ENCODE assay signal across 13 mouse cellular contexts in genomic region chr2:77343736-77344440, GRCm38 (mm10).
DNase-seq lines count a peak whose midpoint lies in the region; ATAC-seq and TF ChIP-seq lines count a peak whose summit lies in the region.
"Had no signal": no experiment of that assay in that cellular context is flagged by ENCODE, and none has a peak within 500 bp of the region (broad histone marks: within the 10 kb centered on the region; RNA-seq: fewer than 3 reads in every experiment).

No protein-coding gene starts in this region.

- intact Hi-C loops in gastrocnemius, postnatal 36 days (cut with DNase I) = loop anchor here (5.0 to 10.0 kb wide), 2 partner anchors 37 to 279 kb away; no protein-coding TSS in a partner anchor

- H3K9me3 ChIP-seq in forebrain, embryonic 11.5 days (ENCODE audit: control insufficient read depth, low read length) = no peaks in the 10 kb centered on the region
- no peaks in the 10 kb centered on the region for H3K9me3 ChIP-seq in forebrain, embryonic 15.5 days
- H3K9me3 ChIP-seq in limb, embryonic 11.5 days (ENCODE audit: control insufficient read depth, low read length) = no peaks in the 10 kb centered on the region
- H3K9me3 ChIP-seq in limb, embryonic 10.5 days (replicated peaks) = no peaks in the 10 kb centered on the region
- H3K9me3 ChIP-seq in liver, postnatal 0 days (ENCODE audit: low read length) = peaks cover 3% of the 10 kb centered on the region; the same call in 1 of the 2 replicates
- H3K9me3 ChIP-seq: hindbrain, embryonic 15.5 days; midbrain, embryonic 12.5 days; stomach, embryonic 15.5 days had no signal

- 91% methylated on average over 16 of the region's 16 CpGs for WGBS in forebrain, embryonic 11.5 days
- WGBS in forebrain, embryonic 15.5 days = 90% methylated on average over 16 of the region's 16 CpGs
- 90% methylated on average over 16 of the region's 16 CpGs for WGBS in limb, embryonic 11.5 days
- 91% methylated on average over 16 of the region's 16 CpGs for WGBS in limb, embryonic 10.5 days
- 80% methylated on average over 16 of the region's 16 CpGs for WGBS in liver, postnatal 0 days (ENCODE audit: insufficient replicate concordance)

- TF ChIP-seq CTCF in liver, postnatal 0 days (IDR thresholded peaks at IDR 0.05; ENCODE audit: low read depth) = peak; percentile 47

- no peak overlapping the region for H3K9ac ChIP-seq in forebrain, embryonic 11.5 days (ENCODE audit: low read length)
- no peak overlapping the region for H3K9ac ChIP-seq in forebrain, embryonic 15.5 days (replicated peaks)
- H3K9ac ChIP-seq in limb, embryonic 11.5 days (ENCODE audit: low read length) = no peak overlapping the region
- no peak overlapping the region for H3K9ac ChIP-seq in liver, postnatal 0 days (replicated peaks)
- H3K9ac ChIP-seq: hindbrain, embryonic 15.5 days; midbrain, embryonic 12.5 days; stomach, embryonic 15.5 days had no signal

- H3K4me2 ChIP-seq in forebrain, embryonic 11.5 days (ENCODE audit: low read depth, low read length, severe bottlenecking) = no peak overlapping the region
- no peak overlapping the region for H3K4me2 ChIP-seq in forebrain, embryonic 15.5 days (replicated peaks)
- H3K4me2 ChIP-seq in limb, embryonic 11.5 days (ENCODE audit: low read depth, severe bottlenecking) = no peak overlapping the region
- no peak overlapping the region for H3K4me2 ChIP-seq in liver, postnatal 0 days (ENCODE audit: low read depth, low read length)
- H3K4me2 ChIP-seq: hindbrain, embryonic 15.5 days; midbrain, embryonic 12.5 days; stomach, embryonic 15.5 days had no signal

- ATAC-seq in forebrain, embryonic 11.5 days (replicated peaks; ENCODE audit: low FRiP score) = 0 out of 2 replicates have a peak, but pooled peaks have one; percentile 34
- ATAC-seq in forebrain, embryonic 15.5 days (replicated peaks) = no peak
- no peak for ATAC-seq in limb, embryonic 11.5 days (ENCODE audit: insufficient number of reproducible peaks, low FRiP score, low TSS enrichment, low read depth)
- no peak for ATAC-seq in liver, postnatal 0 days
- no peak for ATAC-seq in megakaryocyte-erythroid progenitor cell, adult 5-6 weeks (replicated peaks; ENCODE audit: low FRiP score, low TSS enrichment, poor library complexity, severe bottlenecking)

- H3K27me3 ChIP-seq in forebrain, embryonic 11.5 days (ENCODE audit: control insufficient read depth, insufficient read depth, low read length) = no peaks in the 10 kb centered on the region
- H3K27me3 ChIP-seq in forebrain, embryonic 15.5 days = no peaks in the 10 kb centered on the region
- no peaks in the 10 kb centered on the region for H3K27me3 ChIP-seq in limb, embryonic 11.5 days (ENCODE audit: control insufficient read depth, insufficient read depth, low read length)
- no peaks in the 10 kb centered on the region for H3K27me3 ChIP-seq in limb, embryonic 10.5 days (ENCODE audit: low read depth, poor library complexity, severe bottlenecking)
- H3K27me3 ChIP-seq in liver, postnatal 0 days (ENCODE audit: insufficient read depth, low read length) = no peaks in the 10 kb centered on the region
- H3K27me3 ChIP-seq: CH12.LX; hindbrain, embryonic 15.5 days; midbrain, embryonic 12.5 days; stomach, embryonic 15.5 days had no signal

- H3K36me3 ChIP-seq in forebrain, embryonic 11.5 days (ENCODE audit: control insufficient read depth, insufficient read depth, low read length) = no peaks in the 10 kb centered on the region
- H3K36me3 ChIP-seq in forebrain, embryonic 15.5 days = no peaks in the 10 kb centered on the region
- H3K36me3 ChIP-seq in limb, embryonic 11.5 days (ENCODE audit: control insufficient read depth, insufficient read depth, low read length) = no peaks in the 10 kb centered on the region
- H3K36me3 ChIP-seq in limb, embryonic 10.5 days = no peaks in the 10 kb centered on the region
- H3K36me3 ChIP-seq in liver, postnatal 0 days (replicated peaks; ENCODE audit: insufficient read depth, low read length) = no peaks in the 10 kb centered on the region
- H3K36me3 ChIP-seq: hindbrain, embryonic 15.5 days; midbrain, embryonic 12.5 days; stomach, embryonic 15.5 days had no signal

- no peak overlapping the region for H3K27ac ChIP-seq in forebrain, embryonic 11.5 days (ENCODE audit: low read depth, low read length)
- H3K27ac ChIP-seq in forebrain, embryonic 15.5 days (replicated peaks) = no peak overlapping the region
- H3K27ac ChIP-seq in limb, embryonic 11.5 days (replicated peaks; ENCODE audit: low read depth, low read length) = no peak overlapping the region
- no peak overlapping the region for H3K27ac ChIP-seq in limb, embryonic 10.5 days
- H3K27ac ChIP-seq in liver, postnatal 0 days (ENCODE audit: low read depth) = no peak overlapping the region
- H3K27ac ChIP-seq: hindbrain, embryonic 15.5 days; midbrain, embryonic 12.5 days; stomach, embryonic 15.5 days had no signal

- DNase-seq in forebrain, embryonic 11.5 days (ENCODE audit: low spot score) = no peak
- peak; percentile 31 for DNase-seq in limb, embryonic 11.5 days (ENCODE audit: low spot score)
- no peak for DNase-seq in limb, embryonic 10.5 days (ENCODE audit: low spot score)
- DNase-seq in ES-CJ7 (ENCODE audit: low read depth, low spot score) = peak; percentile 82
- DNase-seq in liver, postnatal 0 days = no peak
- DNase-seq in gastrocnemius, postnatal 36 days = no peak
- DNase-seq: gastrocnemius, postnatal 14 days had no signal

- no peaks in the 10 kb centered on the region for H3K4me1 ChIP-seq in forebrain, embryonic 11.5 days (replicated peaks; ENCODE audit: control insufficient read depth, insufficient read depth, low read length)
- H3K4me1 ChIP-seq in forebrain, embryonic 15.5 days = no peaks in the 10 kb centered on the region
- H3K4me1 ChIP-seq in limb, embryonic 11.5 days (ENCODE audit: control insufficient read depth, insufficient read depth, low read length) = no peaks in the 10 kb centered on the region
- H3K4me1 ChIP-seq in limb, embryonic 10.5 days = no peaks in the 10 kb centered on the region
- H3K4me1 ChIP-seq in liver, postnatal 0 days (ENCODE audit: insufficient read depth) = no peaks in the 10 kb centered on the region
- H3K4me1 ChIP-seq: hindbrain, embryonic 15.5 days; midbrain, embryonic 12.5 days; stomach, embryonic 15.5 days had no signal

- no peak for TF ChIP-seq EP300 in liver, postnatal 0 days (IDR thresholded peaks at IDR 0.05; ENCODE audit: low read depth)

- no peak overlapping the region for H3K4me3 ChIP-seq in forebrain, embryonic 11.5 days (ENCODE audit: low read depth, low read length)
- no peak overlapping the region for H3K4me3 ChIP-seq in forebrain, embryonic 15.5 days
- H3K4me3 ChIP-seq in limb, embryonic 11.5 days (ENCODE audit: low read depth, low read length) = no peak overlapping the region
- no peak overlapping the region for H3K4me3 ChIP-seq in limb, embryonic 10.5 days
- H3K4me3 ChIP-seq in liver, postnatal 0 days (ENCODE audit: low read depth, low read length) = no peak overlapping the region
- H3K4me3 ChIP-seq: hindbrain, embryonic 15.5 days; midbrain, embryonic 12.5 days; stomach, embryonic 15.5 days had no signal

Comparison
In these comparisons a context has a peak if more than half of its experiments do, and no peak if none do; other contexts are left out.
1. DNase-seq: peak in limb, embryonic 11.5 days (single experiment) and ES-CJ7 (single experiment); none in forebrain, embryonic 11.5 days (single experiment), limb, embryonic 10.5 days (single experiment), liver, postnatal 0 days (single experiment) and gastrocnemius, postnatal 36 days (0 of 2).